Mouse (Mus musculus): Measurements from ENCODE around the gene Igsf9b.
A peak's percentile ranks its signal among the peaks of the same experiment; 100 is the strongest.

The Igsf9b gene

DNA sequence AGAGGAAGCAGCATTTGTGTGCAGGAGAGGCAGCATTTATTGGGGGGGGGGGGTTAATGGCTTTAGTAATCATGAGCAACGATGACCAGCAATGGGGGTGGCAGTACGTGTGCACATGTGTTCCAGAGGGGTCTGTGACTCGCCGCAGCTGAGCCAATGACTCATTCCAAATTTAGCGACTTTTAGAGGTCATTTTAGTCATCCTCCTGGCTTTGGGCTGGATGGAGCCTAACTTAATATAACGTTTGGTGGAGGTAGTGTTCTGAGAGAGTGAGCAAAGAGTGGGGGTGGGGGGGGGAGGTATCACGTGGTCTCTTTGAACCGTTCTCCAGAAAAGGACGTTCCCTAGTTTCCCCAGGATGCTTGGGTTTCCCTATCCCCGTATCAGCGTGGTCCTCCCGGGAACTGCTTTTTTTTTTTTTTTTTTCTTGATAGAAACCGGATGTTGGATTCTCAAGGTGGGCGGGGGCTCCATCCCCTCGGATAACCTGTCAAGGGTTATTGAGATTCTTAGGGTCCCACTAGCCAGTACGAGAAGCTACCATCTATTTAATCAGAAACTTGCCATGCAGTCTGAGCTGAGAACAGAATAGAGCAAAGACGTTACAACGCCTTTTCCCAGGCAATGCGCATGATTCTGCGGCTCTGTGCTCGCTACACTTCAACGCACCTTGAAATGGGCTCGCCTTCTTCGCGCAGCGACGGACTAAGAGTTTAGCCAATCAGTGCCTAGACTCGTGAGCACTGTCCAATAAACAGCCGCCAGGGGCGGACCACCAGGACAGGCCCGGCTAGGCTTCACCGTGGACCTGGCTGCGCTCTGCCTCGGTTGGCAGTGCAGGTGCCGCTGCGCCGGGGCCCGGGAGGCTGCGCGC, at the start of gene Igsf9b:
Igsf9b (plus strand) TSS at position 794 of the 875 bp plus-strand sequence.
- DNase-seq (ENCODE audit: low spot score in 2 of 2), result peak; percentile 86

DNA sequence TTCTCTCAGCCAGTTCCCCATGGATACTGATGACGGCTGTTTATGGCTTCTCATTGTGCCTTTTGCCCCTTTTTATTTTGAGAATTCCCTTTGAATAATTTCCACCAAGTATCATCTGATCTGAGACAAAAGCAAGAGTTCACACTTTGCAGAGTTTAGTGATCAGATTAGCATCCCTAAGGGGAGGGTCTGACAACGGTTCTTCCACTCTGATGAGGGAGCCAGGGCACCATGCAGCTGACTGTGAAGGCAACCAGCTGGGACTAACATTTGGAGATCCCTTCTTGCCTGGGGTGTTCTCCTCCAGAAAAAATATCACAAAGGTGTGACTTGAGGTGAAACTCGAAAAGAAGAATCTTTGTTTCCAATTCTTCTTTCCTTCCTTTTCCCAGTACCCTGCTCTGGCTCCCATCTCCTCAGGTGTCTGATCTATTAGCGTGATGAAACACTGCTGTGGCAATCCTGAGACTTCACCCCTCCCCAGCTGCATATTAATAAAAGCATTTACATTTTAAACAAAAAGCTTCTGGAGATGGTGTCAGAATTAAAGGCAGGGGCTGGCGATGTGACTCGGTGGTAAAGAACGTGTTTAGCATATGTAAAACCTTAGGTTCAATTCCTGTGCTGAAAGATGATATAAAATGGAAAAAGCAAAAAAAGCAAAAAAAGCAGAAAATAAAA, 46.8 kb upstream of the Igsf9b start:
- no peak for DNase-seq (ENCODE audit: low spot score in 2 of 2)

DNA sequence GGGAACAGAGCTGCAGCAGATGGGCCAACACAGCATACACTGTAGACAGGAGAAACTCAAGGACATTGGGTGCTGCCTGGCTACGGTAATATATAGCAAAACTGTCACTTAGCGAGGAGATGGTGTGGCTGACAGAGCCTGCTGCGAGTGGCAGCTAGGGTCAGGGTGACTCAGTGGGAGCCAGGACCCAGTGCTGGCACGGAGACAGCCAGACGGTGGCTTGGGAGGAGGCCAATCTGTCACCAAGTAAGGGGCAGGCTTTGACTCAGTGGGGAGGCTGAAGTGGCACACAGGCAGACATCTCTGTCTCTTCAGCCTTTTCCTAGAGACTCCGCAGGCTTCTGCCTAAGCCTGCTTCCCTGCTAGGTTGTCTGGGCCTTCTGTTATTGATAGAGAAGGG, 42.5 kb upstream of the Igsf9b start:
- no peak for DNase-seq (ENCODE audit: low spot score in 2 of 2)

DNA sequence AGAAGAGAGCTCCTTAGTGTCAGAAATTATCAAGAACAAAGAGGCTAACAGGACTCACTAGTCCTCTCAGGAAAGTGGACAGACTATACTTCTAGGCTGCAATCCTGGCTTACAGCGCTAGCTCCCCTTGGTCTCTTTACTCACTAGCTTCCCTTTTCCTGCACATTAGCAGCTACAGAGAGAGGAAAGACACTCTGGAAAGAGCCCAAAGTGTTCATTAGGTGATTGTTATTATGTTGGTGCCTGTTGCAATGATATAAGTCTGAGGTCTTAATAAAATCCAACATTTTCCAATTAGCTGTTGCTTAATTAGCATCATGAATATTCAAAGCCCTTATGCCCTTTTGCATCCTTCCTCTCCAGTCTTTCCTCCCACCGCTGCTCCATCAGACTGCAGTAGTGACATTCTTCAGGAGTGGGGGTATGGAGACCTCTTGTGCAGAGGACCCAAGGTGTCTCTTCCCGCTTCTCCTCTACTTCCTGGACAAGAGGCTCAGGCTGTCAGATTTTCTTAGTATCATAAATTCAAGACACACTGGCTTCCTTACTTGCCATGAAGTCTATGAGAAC, 38.5 kb upstream of the Igsf9b start:
- no peak for DNase-seq (ENCODE audit: low spot score in 2 of 2)

DNA sequence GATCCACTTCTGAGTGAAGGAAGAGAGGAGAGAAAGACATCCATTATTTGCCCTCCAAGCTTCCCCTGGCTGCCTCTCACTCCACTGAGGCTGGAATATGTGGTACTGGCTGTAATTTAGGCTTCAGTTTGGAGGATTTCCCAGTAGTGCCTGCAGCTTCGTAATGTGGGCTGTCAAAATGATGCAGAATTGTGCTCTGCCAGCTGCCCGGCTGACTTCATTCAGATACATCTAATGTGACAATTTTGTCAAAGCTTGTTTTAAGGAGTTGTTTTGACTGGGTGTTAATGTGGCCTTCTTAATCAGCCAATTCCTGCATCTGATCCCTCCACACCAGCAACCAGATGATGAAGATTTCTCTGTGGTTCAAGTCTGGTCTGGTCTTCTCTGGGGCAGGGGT, 37.1 kb upstream of the Igsf9b start:
- DNase-seq (ENCODE audit: low spot score in 2 of 2), result no peak

DNA sequence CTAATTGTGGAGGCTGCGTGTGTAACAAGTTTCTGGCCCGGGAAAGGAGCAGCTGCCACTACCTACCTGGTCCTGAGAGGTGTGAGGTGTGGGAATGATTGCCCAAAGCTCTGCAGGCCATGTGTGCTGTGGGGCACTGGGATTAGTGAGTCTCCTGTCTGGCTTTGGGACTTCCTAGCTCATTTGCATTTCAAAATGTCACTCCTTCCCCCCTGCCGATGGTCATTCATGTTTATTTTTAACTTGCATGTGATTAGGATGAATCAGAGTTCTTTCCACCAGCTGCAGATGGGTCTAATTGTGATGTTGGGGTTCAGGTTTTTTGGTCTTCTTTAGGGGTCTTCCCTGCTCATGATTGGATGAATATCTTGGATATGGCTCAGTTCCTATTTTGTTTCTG, 34.0 kb upstream of the Igsf9b start:
- no peak for DNase-seq (ENCODE audit: low spot score in 2 of 2)

DNA sequence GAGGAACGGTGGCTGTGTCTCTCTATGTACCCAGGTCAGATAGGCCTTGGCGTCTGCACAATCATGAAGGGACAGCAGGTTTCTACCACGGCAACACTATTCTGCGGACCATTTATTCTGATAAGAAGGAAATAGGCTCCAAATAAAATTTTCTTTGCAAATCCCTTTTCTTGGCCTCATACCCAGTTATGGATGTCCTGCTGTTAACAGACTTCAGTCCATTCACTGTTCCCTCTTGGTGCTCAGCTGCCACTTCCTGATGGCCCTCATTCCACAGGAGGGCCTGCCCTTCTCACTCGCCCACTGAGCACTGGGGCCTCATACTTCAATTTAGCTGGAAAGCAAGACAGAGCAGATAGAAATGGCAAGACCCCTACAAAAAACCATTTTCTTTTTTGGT, 31.1 kb upstream of the Igsf9b start:
- DNase-seq (ENCODE audit: low spot score in 2 of 2), result no peak

DNA sequence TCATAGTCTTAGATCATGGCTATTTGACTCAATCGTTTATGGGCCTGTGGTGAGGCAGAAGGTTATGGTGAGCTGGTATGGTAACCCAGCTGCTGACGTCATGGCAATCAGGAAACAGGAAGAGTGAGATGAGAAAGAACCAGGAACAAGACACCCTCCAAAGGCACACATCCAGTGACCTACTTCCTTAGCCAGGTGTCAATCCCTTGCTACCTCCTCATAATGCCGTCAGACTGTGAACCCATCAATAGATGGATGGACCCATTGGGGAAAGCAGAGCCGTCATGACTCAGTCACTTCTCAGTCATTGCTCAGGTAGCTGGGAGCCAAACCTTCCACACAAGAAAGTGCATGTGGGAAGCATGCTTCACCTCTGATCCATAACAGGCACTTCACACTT, 30.5 kb upstream of the Igsf9b start:
- no peak for DNase-seq (ENCODE audit: low spot score in 2 of 2)

DNA sequence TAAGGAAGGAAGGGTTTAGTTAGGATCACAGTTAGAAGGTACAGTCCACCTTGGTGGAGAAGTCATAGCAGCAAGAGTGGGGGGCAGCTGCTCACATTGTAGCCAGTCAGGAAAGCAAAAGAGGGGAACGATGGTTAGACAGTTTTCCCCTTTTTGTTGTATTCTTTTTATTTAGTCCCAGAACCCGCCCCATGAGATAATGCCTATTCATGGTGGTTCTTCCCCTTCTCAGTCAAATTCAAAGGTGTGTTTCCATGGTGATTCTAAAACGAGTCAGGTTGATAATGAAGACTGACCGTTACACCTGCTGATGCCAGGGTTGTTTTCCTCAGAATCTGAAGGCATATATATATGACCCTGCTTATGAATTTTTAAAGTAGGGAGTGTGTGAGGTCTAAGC, 29.7 kb upstream of the Igsf9b start:
- DNase-seq (ENCODE audit: low spot score in 2 of 2), result no peak

DNA sequence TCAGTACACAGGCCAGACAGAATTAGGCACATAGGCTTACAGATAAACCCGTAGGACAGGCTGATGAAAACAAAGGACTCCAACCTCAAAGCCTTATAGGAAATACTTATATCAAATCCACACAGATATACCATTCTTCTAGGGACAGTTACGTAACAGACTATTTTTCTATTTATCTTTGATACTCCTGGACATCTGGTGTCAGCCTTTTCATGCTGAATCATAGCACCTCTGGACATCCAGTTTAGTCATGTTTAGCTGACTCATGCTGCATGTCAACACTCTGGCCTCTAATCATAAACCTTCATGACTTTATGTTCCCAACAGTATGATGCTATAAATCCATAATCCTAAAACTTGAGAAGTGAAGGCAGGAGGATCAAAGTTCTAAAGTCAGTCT, 29.1 kb upstream of the Igsf9b start:
- DNase-seq (ENCODE audit: low spot score in 2 of 2), result no peak

DNA sequence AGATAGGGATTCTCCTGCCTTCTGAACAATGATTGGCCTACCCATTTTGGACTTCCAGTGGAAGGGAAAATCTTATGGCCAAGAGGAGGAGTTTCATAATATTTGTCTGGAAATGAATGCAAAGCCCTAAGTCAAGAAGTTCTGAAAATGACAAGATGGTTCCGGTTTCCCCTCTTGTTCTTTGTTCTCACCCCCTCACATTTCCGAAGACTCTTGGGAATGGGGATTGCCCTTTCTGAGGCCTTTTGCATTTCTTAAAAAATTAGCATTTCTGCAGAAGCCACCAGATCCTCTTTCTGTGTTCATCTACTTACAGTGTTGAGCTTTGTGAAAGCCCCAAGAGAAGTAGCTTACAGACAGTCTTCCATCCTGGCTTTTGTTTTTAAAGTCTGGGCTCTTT, 27.1 kb upstream of the Igsf9b start:
- DNase-seq (ENCODE audit: low spot score in 2 of 2), result no peak

DNA sequence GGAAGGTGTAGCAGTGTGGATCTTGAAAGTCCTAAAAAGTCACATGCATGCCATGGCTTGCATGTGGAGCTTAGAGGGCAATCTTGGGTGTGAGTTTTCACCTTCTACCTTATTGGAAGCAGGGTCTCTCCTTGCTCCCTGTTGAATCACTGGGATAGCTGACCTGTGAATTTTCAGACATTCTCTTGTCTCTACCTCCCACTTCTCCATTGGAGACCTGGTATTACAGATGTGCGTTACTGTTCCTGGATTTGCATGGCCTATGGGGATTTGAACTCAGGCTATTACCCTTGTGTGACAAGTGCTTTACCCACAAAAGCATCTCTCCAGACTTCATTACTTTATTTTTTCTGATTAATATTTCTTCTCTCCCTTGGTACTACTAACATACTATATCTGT, 26.1 kb upstream of the Igsf9b start:
- no peak for DNase-seq (ENCODE audit: low spot score in 2 of 2)

DNA sequence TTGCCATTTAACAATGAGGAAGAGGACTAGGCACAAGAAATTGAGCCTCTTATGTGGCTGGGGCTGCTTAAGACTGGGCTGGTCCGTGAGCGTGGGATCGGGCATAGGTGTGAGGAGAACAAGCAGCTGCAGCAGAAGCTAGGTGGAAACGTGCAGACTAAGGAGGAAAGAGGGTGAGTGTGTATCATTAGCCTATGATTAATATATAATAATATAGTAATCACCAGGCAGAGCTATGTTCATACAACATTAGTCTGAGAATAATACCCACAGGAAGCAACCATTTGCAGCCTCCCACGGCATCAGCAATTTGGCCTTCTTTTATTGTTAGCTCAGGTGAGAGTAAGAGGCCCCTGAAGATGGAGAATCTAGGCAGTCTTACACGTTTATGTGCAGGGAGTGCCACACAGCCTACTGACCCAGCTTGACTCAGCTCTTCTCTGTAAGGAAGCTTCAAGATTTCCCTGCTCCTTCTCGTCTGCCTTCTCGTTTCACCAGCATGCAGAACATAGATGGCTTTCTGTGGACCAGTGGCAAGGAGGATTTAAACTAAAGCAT, 22.6 kb upstream of the Igsf9b start:
- DNase-seq (ENCODE audit: low spot score in 2 of 2), result no peak

DNA sequence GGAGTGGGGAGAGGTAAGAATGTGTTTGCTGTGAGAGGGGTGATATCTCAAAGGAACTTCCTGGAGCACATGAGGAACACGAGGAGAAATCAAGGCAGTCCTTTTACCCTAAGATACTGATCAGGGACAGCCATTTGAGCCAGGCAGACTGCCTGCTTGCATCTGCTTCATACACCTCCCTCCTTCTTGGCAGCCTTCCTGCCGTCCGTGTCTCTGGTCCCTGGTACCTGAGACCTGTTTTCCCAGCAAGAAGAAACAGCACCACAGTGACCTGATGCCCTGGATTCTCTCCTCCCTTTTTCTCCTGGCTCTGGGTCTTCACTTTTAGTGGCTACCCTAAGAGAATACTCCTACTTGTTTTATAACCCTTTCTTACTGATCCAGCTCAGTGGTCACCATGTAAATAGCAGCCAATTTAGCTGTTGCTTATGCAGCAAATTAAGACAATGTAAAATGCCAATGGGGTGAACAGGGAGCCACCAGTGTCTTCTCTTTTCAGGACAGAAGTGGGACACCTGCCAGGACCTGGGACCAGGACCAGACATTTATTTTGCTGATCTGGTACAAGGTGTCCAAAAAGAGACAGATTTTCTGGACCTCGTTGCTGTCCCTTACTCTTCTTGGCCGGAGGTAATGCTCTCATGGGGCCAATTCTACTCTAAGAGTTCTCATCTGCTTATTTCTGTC, 21.5 kb upstream of the Igsf9b start:
- no peak for DNase-seq (ENCODE audit: low spot score in 2 of 2)

DNA sequence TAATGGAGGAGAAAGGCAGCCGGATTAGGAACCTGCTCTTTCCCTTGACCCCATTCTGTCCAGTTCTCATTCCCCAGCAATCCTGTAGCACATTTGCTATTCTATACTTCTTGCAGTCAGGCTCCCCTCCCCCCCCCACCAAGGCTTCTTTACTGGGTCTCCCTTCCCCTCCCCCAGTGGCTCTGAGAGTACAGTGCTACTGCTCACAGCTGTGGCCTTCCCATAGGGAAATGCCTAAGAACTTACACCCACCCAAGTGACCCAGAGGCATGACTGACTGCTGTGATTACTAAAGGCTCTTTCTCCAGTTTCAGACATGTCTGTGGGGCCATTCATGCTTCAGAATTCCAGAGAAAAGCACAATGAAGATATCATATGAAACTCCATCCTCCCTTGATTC, 20.0 kb upstream of the Igsf9b start:
- no peak for DNase-seq (ENCODE audit: low spot score in 2 of 2)

DNA sequence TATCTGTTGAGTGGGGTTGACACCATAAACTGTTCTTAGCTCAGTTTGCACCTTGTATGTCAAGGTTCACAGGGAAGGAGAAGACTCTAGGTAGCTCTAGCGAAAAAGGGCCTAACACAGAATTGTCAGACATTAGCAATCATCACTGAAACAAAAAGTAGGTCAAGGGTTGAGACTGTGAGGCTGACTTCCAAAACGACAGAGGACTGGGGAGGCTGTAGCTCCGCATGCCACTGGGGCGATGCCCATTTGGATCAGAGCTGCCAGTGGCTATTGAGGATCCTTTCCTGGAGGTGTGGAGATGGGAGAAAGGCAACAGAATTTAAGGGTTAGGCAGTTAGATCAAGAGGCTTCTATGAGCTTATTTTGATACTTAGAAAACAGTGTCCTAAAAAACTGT, 18.0 kb upstream of the Igsf9b start:
- no peak for DNase-seq (ENCODE audit: low spot score in 2 of 2)

DNA sequence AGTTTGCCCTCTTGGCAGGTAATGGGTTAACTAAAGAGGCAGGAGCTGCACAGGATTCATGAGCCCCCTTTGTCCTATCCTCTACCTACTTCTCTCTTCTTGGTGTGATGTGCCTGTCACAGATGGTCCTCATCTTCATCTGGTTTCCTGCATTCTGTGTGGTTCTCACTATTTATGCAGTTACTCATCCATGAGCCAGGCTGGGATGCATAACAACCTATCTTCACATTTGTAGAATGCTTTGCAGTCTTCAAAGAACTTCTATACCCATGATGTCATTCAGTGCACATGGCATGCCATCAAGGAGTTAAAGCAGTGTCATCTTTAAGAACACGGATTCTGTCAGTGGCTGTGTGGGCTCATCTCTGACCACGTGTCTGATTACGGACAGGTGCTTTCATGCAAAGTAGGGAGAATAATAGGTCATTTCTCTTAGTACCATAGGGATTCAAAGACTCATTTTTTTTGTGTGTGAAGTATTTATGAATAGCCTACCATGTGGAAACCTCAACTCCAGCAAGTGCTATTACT, 13.2 kb upstream of the Igsf9b start:
- no peak for DNase-seq (ENCODE audit: low spot score in 2 of 2)

DNA sequence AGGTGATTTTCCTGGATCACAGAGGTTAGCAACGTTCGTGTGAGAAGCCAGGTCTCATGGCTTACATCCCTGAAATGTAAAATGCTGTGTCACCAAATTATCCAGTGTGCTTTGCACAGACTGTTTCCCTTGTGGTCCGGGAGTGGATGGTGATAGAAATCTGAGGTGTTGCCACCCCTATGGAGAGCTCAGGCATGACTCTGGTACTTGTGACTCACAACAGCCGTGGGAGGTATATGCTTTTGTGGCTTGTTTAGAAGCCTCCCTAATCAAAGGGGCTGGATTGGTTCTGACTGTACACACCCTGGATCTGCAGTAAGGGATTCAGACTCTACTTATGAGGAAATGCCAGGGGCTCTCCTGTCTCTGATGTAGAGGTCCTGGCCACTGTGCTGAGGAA, 12.7 kb upstream of the Igsf9b start:
- DNase-seq (ENCODE audit: low spot score in 2 of 2), result no peak

DNA sequence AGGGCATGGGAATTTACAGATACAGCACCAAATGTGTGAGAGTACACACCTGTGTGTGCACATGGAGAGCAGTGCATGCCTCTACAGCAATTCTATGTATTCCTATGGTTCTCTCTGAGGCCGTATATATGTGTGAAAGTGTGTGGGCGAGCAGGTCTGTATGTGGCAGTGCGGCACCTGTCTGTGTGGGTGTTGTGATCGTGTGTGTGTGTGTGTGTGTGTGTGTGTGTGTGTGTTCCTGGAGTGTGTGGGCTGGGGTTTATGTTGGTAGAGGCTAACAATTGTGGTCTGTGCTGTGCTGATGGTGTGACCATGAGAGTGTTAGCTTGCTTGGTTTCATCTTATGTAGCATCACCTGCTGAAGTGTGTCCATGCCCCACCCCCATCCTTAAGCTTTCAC, 12.1 kb upstream of the Igsf9b start:
- no peak for DNase-seq (ENCODE audit: low spot score in 2 of 2)

DNA sequence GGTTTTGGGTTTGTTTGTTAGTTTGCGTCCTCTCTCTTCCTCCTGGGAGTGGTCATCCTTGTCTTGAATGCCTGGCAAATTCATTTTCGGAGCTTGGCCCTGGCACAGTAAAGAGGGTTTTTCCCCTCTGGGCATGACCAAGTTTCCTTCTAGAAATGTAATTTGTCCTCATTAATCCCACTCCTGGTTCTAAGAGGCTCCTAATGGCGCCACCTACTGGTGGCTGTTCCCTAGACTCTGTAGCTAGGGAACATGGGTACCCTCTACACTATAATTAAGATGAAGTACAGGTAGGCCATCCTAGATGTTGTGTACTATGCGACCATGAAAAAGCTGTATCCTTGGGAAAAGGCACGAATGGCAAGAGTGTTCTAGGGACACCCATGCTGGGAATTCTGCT, 11.6 kb upstream of the Igsf9b start:
- DNase-seq (ENCODE audit: low spot score in 2 of 2), result no peak

DNA sequence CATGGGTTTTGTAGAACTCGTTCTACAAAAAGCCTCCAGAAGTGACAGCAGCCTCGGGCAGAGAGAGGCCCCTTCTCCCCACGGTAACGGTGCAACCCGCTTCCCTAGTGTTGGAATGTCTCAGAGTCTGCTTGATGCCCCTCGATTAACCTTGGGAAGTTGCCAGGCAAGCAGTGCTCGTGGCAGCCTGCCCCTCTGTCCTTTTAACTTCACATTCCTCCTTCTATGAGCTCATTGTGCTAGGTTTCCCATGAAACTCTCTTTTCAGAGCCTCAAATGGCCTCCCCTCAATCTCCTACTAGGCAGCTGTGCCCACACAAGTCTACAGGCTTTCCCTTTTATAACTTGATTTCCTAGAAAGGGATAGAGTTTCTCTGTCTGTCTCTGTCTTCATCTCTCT, 10.6 kb upstream of the Igsf9b start:
- DNase-seq (ENCODE audit: low spot score in 2 of 2), result no peak
